Mouse (Mus musculus): ENCODE measurements around the gene Gm20388.

The Gm20388 gene

DNA sequence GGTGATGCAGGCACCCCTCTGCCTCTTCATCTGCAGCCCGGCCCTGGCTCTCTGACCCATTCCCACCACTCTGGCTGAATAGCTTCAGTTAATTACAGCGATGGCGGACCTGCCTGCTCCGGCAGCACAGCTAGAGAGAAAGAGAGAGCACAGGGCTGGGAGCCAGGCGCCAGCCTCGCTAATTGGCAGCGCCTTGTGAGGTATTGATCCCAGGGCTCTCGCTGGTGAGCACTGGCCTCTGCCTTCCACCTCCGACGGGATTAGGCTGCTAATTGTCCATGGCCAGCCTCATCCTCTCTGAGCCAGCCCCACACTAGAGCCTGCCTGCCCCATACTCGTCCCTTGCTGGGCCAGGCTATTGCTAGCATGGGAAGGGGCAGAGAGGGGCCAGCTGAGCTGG, 649.0 kb downstream of the Gm20388 start:
- no peak for DNase-seq (ENCODE audit: low spot score in 2 of 2)

DNA sequence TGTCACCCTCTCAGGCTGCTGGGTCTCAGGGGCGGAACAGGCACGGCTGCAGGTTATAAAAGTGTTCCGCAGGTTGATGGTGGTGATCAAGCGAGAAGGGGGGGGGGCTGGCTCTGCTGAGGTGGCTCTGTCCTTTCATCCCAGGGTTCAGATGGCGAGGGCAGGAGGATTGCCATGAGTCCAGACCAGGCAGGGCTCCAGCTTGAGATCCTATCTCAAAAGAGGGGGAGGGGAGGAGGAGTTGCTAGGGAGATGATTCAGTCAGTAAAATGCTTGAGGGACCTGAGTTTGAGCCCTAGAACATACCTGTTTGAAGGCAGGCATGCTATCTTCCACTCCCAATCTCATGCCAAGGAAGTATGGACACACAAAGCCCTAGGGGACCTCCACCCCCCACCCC, 649.9 kb downstream of the Gm20388 start:
- DNase-seq (ENCODE audit: low spot score in 2 of 2) = no peak

DNA sequence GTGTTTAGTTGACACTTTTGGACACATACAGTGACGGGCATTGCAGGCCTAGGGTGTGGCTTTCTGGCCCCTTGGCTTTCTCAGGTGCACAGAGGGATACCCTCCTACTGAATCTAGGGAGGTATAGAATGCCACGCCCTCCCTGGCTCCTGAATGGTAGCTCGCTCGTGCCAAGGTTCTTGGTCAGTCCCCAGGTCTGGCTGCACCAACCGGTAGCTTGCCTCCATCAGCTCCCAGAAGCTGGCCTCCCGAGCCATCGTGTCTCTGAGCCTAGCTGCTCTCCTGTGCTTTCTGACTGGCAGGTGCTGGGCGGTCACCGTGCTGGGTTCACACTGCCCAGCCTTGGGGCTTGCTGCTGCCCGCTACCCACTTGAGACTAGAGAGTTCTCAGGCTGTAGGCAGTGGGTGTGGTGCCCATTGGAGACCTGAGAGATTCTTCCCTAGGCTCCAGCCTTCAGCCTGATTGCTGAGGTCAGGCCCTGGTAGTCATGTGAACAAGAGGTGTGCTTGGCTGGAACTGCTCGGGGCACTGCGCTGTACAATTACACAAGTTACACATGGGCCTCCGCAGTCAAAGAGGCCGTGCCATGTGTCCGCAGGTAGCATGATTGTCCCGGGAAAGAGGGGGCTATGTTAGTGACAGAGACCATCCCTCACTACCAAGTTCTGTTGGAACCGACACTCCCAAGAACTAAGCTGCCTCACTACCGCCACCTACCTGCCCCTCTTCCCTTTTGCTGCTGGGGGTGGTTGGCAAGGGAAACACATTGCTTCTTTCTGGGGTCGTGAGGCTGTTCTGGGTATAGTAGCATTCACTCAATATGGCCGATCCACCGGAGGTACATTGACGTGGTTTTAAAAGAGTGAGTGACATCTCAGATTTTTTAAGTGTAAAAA, 651.1 kb downstream of the Gm20388 start:
- DNase-seq (ENCODE audit: low spot score in 2 of 2) = no peak

DNA sequence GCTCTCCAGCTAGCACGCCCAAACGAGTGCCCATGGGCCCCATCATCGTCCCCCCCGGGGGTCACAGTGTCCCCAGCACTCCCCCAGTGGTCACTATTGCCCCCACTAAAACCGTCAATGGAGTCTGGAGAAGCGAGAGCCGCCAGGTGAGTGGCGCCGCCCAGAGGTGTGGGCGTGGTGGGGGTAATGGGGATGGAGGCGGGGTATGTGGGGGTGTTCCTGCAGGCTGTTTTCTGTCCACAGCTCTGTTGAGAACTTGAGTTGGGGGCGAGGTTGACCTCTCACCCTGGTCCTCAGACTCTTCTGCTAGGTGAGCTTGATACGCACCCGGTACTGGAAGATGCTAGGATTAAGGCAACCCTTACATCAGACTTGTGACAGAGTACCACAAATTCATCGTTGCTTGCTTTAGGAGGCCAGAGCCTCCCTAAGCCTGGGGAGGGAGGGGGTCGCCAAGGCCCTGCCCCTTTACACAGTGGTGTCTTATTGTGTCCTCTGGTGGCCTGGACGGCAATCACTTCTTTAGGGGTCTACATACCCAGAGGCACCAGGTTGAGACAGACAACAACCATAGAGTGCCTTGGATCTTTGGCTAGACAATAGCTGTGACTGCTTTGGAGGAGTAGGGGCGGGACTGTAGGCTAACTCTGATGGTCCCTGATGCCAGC, 652.2 kb downstream of the Gm20388 start:
- DNase-seq (ENCODE audit: low spot score in 2 of 2) = no peak

DNA sequence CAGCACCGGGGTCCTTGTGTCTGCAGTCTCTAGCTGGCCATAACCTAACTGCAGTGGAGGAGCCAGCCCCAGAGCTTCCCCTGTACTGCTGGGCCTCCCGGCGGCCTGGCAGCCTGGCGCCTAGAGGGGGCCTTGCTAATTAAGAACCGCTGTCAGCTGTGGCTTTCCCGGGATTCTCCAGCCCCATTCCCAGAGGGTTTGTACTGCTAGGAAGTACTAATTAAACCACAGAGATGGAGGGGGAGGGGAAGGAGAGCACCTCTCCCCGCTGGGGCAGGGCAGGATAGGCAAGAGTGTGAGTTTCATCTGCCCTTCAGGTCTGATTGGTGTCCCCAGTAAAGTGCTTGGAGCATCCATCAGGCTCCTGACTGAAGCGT, 652.7 kb downstream of the Gm20388 start:
- DNase-seq (ENCODE audit: low spot score in 2 of 2) = no peak

DNA sequence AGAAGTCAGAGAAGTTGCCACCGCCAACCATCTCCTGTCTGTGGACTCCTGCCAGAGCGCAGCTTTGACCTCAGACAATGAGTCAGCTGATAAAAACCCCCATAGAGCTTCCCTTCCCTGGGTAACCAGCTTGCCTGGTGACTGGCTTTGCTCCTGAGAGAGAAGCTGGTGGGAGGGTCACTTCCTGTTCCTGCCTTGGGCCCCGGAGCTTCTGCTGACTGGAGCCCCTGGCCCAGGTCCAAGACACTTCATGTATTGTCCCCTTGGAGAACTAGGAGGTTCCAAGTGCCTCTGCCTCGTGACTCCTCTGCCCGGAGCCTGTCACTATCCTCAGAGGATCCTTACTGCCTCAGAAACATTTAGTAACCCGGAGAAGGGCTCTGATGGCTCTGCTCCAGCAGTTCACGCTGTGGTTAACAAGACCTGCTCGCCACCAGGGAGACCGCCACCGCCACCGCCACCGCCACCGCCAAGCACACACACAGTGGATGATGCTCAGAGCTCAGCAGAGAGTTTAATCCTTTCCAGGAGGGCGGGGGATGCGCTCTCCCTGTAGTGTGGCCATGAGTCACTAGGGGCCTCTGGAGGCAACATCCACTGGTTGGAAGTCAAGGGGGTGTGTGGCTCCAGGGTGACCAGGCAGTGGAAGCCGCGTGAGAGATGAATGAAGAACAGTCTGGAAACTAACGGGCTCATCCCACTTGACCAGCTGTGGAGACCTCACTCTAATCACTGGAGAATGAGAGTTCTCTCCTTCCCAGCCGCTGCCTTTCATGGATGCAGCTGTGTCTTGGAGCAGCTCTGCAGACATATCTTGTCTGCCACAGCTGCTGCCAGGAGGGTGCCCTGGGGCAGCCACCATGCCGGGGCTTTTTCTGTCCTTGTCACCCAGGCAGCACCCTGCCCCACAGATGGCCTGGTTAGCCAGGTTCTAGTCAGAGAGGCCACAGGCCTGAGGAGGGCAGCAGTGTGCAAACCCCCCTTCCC, 653.5 kb downstream of the Gm20388 start:
- peak; percentile 63 to 73 for DNase-seq (ENCODE audit: low spot score in 2 of 2)

DNA sequence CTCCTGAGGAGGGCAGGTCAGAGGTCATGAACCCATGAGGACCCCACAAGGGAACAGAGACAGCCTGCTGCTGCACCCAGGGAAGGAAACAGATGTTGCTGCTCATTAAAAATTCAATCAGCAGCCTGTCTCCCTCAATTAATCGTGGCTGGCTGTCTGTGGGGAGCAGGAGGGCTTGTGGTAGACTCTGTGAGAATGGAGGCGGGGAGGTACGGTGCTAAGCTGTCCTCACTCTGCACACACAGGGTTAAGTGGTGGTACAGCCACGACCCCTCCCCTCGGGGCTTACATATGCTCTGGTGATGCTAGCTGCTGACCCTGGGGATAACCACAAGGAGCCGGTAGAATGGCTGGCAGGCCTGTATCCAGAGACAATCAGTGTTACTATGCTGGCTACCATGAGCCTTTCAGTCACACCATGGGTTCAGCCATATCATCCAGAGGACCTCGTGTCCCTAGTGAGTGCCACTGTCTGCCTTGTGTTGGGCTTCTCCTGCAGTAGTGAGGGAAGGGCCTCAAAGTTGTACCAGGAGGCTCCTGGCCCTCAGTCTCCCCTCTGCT, 654.6 kb downstream of the Gm20388 start:
- DNase-seq (ENCODE audit: low spot score in 2 of 2) = no peak

DNA sequence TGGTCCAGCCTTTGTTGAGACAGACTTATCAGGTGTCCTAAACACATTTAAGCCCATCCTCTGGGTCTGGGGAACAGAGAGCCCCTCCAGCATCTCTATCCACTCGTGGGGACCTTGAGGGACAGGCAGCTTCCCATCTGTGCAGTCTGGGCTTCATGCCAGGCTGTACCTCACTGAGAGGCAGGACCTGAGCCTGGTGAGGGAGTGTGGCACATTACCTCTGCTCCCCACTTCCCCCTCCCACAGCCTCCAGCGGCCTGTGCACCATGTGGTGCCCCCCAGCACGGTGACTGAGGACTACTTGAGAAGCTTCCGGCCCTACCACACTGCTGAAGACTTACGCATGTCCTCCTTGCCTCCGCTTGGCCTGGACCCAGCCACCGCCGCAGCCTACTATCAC, 656.0 kb downstream of the Gm20388 start:
- DNase-seq (ENCODE audit: low spot score in 2 of 2) = no peak

DNA sequence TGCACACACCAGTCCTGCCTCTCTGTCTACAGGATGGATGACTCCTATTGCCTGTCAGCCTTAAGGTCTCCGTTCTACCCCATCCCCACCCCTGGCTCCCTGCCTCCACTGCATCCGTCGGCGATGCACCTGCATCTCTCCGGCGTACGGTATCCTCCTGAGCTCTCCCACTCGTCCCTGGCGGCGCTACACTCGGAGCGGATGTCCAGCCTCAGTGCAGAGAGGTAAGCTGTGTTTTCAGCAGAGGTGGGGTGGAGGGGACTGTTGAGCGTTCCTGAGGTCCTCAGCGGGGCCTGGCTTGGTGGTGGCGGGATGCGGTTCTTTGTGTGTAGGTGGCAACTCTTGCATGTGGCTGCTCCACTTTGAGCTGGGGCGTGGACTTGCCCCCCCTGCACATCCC, 657.1 kb downstream of the Gm20388 start:
- DNase-seq (ENCODE audit: low spot score in 2 of 2) = no peak

DNA sequence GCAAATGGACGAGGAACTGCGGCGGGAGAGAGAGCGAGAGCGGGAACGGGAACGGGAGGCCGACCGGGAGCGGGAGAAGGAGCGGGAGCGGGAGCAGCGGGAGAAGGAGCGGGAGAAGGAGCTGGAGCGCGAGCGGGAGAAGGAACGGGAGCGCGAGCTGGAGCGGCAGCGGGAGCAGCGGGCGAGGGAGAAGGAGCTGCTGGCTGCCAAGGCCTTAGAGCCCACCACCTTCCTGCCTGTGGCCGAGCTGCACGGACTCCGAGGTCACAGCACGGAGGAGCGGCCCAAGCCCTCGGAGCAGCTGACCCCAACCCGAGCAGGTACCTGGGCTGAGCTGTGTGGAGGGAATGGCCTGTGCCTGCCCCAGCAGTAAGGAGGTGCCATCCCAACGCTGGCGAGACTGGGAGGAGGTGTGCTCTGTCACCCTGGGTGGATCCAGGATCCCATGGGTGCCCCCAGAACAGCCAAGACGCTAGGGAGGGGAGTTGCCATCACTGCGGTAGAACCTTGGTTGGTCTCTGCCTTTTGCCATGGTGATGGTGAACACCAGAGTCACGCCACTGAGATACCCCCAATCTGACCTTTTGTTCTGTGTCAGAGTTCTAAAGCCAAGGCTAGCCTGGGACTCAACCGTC, 657.6 kb downstream of the Gm20388 start:
- DNase-seq (ENCODE audit: low spot score in 2 of 2) = no peak

DNA sequence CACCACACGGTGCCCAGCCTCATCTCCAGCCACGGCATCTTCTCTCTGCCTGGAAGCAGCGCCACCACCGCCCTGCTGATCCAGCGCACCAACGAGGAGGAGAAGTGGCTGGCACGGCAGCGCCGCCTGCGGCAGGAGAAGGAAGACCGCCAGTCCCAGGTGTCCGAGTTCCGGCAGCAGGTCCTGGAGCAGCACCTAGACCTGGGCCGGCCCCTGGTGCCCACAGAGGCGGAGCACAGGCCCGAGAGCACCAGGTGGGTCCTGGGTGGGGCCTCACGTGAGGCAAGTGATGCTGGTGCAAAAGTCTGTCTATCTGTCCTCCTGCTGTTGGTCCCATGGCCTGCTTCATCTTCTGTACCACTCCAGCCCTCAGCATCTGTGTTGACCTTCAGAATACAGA, 658.5 kb downstream of the Gm20388 start:
- DNase-seq (ENCODE audit: low spot score in 2 of 2) = no peak

DNA sequence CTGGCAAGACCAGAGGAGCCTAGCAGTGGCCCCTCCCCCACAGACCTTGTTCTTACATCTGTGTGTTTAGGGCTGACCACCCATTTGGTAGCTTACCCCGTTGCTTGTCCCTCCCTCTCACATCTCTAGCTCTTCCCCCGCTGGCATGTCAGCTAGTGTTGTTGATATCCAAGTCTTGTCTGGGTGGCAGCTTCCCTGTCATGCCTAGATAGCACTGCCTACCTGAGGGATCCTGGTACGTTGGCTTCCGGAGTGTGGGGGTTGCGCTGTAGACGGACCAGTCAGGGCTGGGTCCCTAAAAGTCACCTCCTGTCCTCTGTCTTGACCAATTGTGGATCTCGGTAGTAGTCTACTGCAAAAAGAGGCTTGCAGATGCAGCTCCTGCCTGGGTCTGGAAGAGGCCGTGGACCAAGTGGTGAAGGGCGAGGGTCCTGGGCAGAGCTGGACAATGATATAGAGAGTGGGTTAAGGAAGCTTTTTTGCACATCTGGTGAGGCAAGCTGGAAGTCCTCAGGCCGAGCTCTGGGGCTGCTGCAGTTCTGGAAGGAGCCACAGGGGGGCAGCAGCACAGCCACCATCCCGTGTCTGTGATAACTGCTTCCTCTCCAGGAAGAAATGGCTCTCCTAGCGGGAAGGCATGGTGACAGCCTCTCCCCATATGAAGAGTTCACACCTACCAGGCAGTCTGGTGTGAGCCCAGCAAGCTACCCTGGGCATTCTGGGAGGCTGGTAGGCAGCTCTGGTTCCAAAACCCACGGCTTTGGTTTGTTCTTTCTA, 659.5 kb downstream of the Gm20388 start:
- DNase-seq (ENCODE audit: low spot score in 2 of 2) = peak in 1 of 2 experiments; percentile 82

DNA sequence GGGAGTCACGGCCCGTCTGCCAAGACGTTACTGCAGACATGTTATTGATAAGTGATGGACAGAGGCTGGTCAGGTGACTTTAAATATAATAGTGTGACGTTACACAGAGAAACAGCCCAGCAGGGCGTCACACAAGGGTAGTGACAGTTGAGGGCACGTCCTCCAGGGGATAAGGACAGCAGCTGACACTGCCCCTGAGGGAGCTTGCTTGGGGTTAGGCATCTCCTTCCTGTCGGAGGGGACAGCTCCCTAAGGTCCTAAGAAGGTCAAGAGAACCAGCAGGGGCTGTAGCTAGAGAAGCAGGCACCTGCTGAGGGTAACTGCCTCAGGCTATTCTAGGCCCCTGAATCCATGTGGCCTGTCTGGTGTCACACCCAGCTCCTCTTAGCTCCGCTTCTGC, 660.9 kb downstream of the Gm20388 start:
- DNase-seq (ENCODE audit: low spot score in 2 of 2) = no peak

DNA sequence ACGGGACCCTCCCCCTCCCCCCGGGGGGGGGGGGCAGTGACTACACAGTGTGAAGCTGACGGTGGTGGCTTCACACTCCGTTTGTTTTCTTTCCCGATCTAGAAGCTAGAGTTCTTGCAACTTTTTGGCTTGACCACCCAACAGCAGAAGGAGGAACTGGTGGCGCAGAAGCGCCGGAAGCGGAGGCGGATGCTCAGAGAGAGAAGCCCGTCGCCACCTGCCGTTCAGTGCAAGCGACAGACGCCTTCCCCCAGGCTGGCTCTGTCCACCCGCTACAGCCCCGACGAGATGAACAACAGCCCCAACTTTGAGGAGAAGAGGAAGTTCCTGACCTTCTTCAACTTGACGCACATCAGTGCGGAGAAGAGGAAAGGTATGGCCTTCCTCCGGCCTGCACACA, 661.9 kb downstream of the Gm20388 start:
- DNase-seq (ENCODE audit: low spot score in 2 of 2) = peak in 1 of 2 experiments; percentile 79

DNA sequence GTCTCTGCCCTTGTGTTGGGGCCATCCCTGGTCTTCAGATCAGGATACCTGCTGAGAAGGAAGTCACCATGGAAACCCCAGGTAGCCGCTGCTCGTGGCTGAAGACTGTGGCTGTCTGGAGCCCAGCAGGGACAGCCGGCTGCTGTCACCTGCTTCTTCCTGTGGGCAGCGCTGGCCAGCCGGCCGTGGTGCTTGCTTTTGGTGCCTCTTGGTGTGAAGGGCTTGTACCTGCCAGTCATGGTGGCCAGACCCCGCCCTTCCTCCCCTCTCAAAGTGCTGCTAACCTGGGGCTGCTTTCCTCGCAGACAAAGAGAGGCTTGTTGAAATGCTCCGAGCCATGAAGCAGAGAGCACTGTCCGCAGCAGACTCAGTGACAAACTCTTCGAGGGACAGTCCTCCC, 663.2 kb downstream of the Gm20388 start:
- DNase-seq (ENCODE audit: low spot score in 2 of 2) = no peak

DNA sequence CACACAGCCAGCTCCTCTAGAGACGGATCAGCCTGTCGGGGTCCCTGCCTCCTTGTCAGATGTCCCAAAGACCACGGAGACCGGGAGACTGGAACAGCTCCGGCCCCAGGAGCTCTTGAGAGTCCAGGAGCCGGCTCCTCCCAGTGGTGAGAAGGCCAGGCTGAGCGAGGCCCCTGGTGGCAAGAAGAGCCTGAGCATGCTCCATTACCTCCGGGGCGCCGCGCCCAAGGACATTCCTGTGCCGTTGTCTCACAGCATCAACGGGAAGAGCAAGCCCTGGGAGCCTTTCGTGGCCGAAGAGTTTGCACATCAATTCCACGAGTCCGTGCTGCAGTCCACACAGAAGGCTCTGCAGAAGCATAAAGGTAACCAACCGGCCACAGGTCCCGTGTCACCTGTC, 664.3 kb downstream of the Gm20388 start:
- DNase-seq (ENCODE audit: low spot score in 2 of 2) = no peak

DNA sequence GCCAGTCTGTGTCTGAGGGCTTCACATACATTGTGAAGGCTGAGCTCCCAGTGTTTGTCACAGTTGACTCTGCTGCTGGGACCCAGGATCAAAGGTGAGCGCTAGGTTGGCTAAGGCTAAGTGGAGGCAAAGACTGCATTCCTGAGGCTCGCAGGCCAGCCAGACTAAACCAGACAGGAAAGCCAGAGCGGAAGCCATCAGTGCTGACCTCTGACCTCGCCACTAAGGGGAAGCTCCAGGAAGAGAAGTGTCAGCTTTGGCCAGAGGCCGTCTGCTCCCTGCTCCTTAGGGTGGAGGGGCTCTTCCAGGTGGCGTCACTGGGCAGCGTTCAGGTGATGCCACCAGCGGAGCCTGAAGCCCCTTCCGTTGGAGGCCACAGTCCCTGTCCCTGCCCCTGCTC, 665.2 kb downstream of the Gm20388 start:
- DNase-seq (ENCODE audit: low spot score in 2 of 2) = no peak

DNA sequence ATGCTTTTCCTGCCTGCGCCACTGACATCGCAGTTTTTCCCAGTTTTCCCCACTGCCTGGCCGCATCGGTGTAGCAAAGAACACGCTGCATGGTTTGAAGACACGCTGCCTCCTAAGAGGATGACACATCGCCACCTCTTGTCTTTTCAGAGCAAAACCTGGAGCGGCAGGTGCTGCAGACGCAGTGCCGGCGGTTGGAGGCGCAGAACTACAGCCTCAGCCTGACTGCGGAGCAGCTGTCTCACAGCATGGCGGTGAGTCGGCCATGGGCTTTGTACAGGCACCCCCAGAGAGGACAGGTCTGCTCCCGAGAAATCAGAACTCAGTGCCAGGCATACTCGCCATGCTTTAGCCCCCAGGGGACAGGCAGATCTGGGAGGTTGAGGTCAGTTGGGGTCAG, 667.2 kb downstream of the Gm20388 start:
- no peak for DNase-seq (ENCODE audit: low spot score in 2 of 2)

DNA sequence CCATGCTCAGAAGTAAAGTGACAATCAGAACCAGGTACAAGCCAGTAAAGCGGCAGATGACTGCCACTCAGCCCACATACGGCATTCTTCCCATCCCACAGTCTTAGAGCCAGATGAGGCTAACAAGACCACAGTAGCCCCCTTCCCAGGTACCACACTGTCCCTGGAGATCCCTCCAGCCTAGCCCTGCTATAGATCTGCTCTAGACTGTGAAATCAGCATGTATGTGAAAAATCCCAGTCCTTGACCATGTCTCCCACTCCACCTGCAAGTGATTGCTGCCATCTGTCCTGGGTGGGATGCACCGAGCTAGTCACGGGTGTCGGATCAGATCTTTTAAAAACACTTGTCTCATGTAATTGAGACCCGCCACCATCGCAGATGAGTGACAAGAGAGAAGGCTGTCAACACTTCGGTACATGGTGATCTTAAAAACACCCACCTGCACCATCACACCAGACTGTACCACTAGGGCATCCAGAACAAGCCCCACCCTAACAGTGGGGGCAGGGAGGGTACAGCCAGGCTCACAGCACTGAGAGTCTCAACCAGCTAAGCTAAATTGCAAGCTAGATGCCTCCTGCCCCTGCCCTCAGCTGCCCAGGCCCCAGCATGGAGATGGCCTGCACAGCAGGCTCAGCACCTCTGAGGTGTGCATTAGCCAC, 669.8 kb downstream of the Gm20388 start:
- DNase-seq (ENCODE audit: low spot score in 2 of 2) = no peak

DNA sequence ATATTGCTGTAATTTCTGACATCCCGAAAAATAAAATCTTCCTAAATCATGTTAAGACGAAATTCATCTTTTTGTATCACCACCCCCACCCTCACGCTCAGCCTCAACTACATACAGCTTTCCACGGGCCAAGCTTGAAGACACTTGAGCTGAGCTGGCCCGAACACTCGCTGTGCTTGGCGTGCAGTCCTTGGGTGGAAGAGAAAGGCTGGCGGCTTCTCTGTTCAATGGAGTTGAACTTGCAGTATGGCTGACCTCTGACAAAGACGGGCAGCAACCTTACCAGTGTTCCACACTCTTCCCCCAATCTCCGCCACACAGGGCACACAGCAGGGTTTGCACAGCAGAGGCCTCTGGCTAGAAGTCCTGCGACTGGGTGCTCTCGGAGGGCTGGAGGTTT, 670.7 kb downstream of the Gm20388 start:
- DNase-seq (ENCODE audit: low spot score in 2 of 2) = no peak

Data from left cerebral cortex, adult 9 months (tissue).